Mouse (Mus musculus): ENCODE measurements around the gene Tulp1.
"Not testable (repeated sequence)": the region's sequence is repeated elsewhere in the genome, so short reads cannot be mapped to it uniquely, and the experiment has no call there.

Tulp1 gene

GRCm38 (mm10) chr17:28337547-28337946 is 27.5 kb downstream of the Tulp1 start:
- DNase-seq (ENCODE audit: low read depth): no peak

DNA sequence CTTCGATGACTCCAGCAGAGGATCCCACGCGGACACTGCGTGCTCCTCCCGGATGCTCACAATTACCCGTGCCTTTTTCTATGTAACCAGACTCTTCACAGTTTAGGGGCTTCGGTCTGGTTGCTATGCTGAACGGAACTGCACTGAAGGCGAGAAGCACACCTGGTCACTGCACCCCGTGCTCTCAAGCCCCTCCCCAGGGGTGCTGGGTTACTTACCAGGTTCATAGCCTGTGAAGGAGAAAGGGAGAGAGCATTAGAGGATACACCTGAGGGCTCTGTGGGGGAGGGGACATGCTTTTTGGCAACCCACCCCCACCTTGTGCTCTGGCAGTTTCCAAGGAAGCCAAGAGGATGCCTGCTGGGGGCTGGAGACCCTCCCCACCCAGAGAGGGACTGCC is 29.8 kb downstream of the Tulp1 start:
- no peak for DNase-seq (ENCODE audit: low read depth)

GRCm38 (mm10) chr17:28332915-28333546 is 32.0 kb downstream of the Tulp1 start:
- no peak for DNase-seq (ENCODE audit: low read depth)

GRCm38 (mm10) chr17:28332113-28332914 is 32.7 kb downstream of the Tulp1 start:
- no peak for DNase-seq (ENCODE audit: low read depth)

DNA sequence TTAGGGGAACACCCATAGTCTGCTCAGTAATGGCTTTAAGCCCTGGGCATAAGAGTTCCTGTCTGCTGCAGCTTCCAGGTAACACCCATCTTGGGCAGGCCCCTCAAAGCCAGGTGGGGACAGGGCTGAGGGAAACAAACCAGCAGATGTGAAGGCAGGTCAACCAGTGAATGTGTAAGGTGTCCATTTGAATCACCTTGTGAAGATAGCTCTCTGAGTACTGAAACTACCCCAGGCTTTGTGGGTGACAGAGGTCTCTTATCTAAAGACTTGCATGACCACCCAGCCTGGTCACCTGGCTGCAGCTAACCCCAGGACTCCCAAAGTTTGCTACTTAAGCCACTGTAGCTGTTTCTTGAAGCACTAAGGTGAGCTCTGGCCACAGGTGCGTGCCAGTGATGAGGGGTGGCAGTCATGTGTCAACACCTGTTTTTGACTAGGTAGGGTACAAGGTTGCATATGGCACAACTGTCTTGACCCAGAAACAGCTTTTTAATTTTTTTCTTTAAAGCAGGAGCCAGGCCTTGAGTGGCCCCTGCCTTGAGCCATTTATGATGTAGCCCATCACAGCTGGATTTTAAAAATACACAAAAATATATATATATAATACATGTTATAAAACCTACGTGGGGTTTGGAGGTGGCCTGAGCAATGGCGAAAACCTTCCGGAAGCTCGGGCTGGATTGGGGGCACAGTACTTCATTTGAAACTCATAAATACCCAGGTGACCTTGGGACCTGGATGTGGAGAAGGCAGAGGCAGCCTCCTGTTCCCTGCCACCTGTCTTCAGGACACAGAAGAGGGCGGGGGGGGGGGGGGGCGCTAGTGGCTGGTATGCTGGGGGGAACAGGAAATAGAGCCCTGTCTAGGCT is 33.5 kb downstream of the Tulp1 start:
- DNase-seq (ENCODE audit: low read depth): no peak

GRCm38 (mm10) chr17:28330590-28330989 is 34.4 kb downstream of the Tulp1 start:
- not testable (repeated sequence) for DNase-seq (ENCODE audit: low read depth)

DNA sequence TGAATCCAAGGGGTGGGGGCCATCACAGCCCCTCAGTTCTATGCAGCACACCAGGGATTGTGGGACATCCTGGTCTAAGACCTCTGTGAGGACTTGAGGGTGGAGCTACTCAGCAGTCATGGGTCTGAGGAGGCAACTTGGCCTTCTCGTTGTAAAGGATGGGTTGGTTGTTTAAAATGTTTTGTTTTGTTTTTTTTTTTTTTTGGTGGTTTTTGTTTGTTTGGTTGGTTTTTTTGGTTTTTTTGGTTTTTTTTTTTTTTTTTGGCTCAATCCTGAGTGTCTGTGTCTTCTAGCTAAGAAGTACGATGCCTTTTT is 34.8 kb downstream of the Tulp1 start:
- DNase-seq (ENCODE audit: low read depth): no peak

DNA sequence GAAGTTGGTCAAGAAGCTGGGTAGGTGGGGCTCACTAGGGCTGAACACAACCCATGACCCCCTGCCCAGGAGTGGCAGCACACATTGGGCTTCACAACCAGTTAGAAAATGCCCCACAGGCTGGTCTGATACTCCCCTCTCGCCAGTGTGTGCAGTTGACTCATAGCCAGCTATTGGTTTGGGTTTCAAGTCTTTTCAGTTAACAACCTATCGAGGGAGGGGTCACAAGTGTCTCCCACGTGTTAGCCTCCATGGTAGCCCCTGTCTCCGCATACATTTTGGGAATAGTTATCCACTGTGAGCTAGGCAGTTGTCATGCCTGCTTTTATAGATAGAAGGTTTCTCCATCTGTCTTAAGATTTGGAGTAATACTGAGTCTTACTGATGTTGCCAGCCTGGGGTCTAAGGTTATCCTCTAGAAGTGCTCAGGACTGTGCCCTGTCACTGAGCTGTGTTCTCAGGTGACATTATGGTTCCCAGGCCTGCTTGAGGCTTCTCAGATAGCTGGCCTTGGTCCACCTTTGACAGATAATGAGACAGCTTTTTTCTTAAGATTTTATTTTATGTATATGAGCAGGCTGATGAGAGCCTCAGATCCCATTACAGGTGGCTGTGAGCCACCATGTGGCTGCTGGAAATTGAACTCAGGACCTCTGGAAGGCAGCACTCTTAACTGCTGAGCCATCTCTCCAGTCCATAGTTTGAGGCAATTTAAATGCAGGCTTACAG is 35.4 kb downstream of the Tulp1 start:
- no peak for DNase-seq (ENCODE audit: low read depth)

GRCm38 (mm10) chr17:28328946-28329345 is 36.1 kb downstream of the Tulp1 start:
- DNase-seq (ENCODE audit: low read depth): no peak

DNA sequence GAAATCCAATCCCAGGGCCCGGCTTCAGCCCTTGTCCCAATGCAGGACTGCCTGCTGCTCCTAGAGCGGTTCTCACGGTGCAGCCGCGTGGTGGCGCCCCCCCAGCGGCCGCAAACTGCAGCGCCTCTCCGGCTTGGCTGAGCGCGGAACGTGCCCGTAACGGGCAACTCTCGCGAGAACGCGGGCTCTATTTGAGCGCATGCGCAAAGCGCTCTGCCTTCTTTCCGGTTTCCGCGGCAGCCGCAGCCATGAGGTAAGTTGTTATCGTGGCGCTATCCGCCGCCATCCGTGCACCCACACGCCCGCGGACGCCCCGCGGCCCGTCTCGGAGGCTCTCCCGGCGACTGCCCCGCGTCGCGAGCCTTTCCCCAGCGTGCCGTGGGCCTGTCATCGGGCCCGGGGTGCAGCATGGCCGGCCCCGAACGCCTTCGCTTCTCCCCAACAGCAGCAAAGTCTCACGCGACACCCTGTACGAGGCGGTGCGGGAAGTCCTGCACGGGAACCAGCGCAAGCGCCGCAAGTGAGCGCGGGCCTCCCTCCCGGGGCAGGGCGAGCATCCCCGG is 36.6 kb downstream of the Tulp1 start, which contains the start of gene Rpl10a:
Gene Rpl10a, plus strand, starts transcription at position 106 of the 563 bp plus-strand sequence.
- DNase-seq (ENCODE audit: low read depth): peak; percentile 92

- DNase-seq (ENCODE audit: low read depth): peak; percentile 77
Observed at GRCm38 (mm10) chr17:28327673-28328325, 37.2 kb downstream of the Tulp1 start.

DNA sequence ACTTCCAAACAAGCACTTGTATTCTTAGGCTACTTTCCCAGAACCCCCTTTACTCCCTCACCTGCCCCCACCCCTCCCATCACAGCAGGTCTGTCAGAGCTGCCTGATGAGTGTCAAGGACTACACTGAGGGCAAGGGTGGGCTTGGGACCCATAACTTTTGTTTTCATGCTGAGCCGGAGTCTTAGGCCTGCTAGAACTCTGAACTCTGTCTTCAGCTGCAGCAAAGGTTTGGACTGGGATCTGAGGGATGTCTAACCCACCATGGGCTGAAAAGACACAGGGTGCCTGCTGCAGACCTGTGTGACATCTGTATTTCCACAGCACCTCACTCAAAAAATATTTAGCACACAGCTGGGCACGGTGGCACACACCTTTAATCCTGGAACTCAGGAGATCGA is 38.1 kb downstream of the Tulp1 start:
- no peak for DNase-seq (ENCODE audit: low read depth)

DNA sequence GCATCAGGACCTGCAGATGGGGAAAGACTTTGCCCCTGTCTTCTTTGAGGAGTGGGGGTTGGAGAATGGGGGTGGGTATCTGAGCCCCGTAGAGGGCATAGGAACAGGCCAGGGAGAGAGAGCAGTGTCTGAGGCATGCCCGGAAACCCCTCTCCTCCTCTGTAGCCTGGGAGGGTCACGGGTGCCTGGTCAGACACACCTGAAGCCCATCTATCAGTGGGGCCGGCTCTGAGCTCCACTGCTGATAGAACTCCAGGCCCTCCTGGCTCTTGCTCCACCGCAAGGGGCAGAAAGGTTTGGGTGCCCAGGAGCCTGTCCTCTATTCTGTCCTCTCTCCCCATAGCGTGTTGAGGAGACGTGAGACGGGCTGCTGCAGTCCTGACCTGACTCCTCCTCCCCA is 39.3 kb downstream of the Tulp1 start:
- no peak for DNase-seq (ENCODE audit: low read depth)

GRCm38 (mm10) chr17:28324416-28324815 is 40.6 kb downstream of the Tulp1 start:
- not testable (repeated sequence) for DNase-seq (ENCODE audit: low read depth)

DNA sequence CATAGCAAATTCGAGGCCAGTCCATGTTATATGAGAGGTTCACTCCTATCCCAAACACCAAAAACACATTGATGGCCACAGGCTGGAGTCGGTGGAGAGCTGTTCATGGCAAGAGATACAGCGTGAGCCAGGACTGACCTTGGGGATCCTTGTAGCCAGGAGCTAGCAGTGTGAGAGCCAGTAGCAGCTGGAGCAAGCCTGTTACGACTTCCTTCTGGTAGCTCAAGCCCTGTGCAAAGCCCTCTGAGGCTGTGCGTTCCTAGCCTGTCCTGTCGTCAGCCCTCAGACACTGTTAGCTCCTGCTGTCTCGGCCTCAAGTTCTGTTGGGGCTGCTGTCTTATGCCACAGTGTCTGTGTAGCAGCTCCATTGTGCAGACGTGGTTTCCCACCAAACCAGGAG is 41.2 kb downstream of the Tulp1 start:
- no peak for DNase-seq (ENCODE audit: low read depth)

GRCm38 (mm10) chr17:28321700-28322099 is 43.3 kb downstream of the Tulp1 start:
- DNase-seq (ENCODE audit: low read depth): no peak

- DNase-seq (ENCODE audit: low read depth): no peak
Observed at GRCm38 (mm10) chr17:28317725-28318124, 47.3 kb downstream of the Tulp1 start.

- DNase-seq (ENCODE audit: low read depth): no peak
Observed at GRCm38 (mm10) chr17:28317091-28317490, 47.9 kb downstream of the Tulp1 start.

DNA sequence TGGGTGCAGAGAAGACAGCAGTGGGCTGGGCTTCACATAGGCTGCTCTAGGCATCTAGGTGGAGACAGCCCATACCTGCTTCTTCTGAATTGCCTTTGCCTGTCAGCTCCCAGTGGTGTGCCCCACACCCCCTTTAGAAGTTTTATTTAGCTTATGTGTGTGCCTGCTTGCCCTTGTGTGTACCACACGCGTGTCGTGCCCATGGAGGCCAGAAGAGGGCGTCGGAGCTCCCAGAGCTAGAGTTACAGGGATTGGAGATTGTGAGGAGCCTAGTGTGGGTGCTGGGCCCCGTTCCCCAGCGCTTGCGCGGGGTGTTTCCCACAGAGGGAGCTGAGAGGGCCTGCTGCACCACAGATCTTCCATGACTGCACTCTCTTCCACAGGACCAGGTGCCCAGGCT is 48.5 kb downstream of the Tulp1 start:
- no peak for DNase-seq (ENCODE audit: low read depth)

GRCm38 (mm10) chr17:28315611-28316160 is 49.3 kb downstream of the Tulp1 start:
- DNase-seq (ENCODE audit: low read depth): no peak

- DNase-seq (ENCODE audit: low read depth): no peak
Observed at GRCm38 (mm10) chr17:28313880-28314225, 51.2 kb downstream of the Tulp1 start.

All from fibroblast of lung, adult 2 months (primary cell).